Mouse (Mus musculus) small intestine, adult 2 months (tissue): Measurements from ENCODE around the gene Abcf2.

Source experiments
- CTCF ChIP-seq: fragments of 200-500 bp; IDR thresholded peaks from 2 replicates; pipeline ENCODE4 v1.5.1; 2012; ENCODE audit warnings: low read depth, mild to moderate bottlenecking, control low read depth, inconsistent platforms, low read length, moderate library complexity, mixed read lengths; ENCODE audit not compliant: insufficient replicate concordance, insufficient read length; ENCODE audit errors: extremely low read depth
- POLR2A ChIP-seq: fragments of 200-500 bp; IDR thresholded peaks from 2 replicates; pipeline ENCODE4 v1.6.1; 2012; ENCODE audit warnings: low read depth, mild to moderate bottlenecking, control low read depth, inconsistent platforms, low read length, moderate library complexity

DNA sequence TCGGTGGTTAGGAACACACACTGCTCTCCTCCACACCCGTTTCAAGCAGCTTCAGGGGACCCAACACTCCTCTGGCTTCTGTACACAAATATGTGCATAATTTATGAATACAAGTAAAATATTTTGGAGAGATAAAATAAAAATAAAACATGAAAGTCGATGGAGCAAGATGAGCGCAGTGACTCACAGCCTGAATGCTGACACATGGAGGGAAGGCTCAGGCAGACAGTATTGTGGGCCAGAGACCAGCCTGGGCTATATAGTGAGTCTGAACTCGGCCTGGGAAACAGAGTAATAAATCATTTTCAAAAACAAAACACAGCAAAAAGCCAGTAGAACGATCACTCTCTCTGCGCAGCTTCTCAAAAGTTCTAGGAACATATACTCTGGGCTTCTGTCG lies 55.9 kb downstream of the Abcf2 start:
- TF ChIP-seq POLR2A (no peak), CTCF (no peak)
